19 mouse cellular contexts compared by ENCODE assay signal in genomic region chr1:31094792-31095191, GRCm38 (mm10).
DNase-seq lines count a peak whose midpoint lies in the region; ATAC-seq and TF ChIP-seq lines count a peak whose summit lies in the region.
"Had no signal": no experiment of that assay in that cellular context is flagged by ENCODE, and none has a peak within 500 bp of the region (broad histone marks: within the 10 kb centered on the region; RNA-seq: fewer than 3 reads in every experiment).

No protein-coding gene starts in this region.

- H3K27me3 ChIP-seq in Patski = no peaks in the 10 kb centered on the region
- H3K27me3 ChIP-seq in liver, embryonic 11.5 days (replicated peaks; ENCODE audit: control insufficient read depth, insufficient read depth, low read length) = no peaks in the 10 kb centered on the region
- no peaks in the 10 kb centered on the region for H3K27me3 ChIP-seq in small intestine, adult 2 months (ENCODE audit: control insufficient read depth, insufficient read depth, low read length)
- no peaks in the 10 kb centered on the region for H3K27me3 ChIP-seq in midbrain, postnatal 0 days (ENCODE audit: insufficient read depth, low read length)
- no peaks in the 10 kb centered on the region for H3K27me3 ChIP-seq in hindbrain, embryonic 14.5 days (ENCODE audit: control insufficient read depth, insufficient read depth, low read length)
- H3K27me3 ChIP-seq in cerebellum, adult 2 months (ENCODE audit: control insufficient read depth, insufficient read depth, low read length) = no peaks in the 10 kb centered on the region

- H3K9ac ChIP-seq in liver, embryonic 11.5 days (ENCODE audit: low read depth, low read length) = no peak overlapping the region
- no peak overlapping the region for H3K9ac ChIP-seq in midbrain, postnatal 0 days (replicated peaks; ENCODE audit: low read length, poor library complexity, severe bottlenecking)
- no peak overlapping the region for H3K9ac ChIP-seq in hindbrain, embryonic 14.5 days

- H3K4me2 ChIP-seq in liver, embryonic 11.5 days = no peak overlapping the region
- H3K4me2 ChIP-seq in midbrain, postnatal 0 days (ENCODE audit: low read depth, low read length, poor library complexity, severe bottlenecking) = no peak overlapping the region
- no peak overlapping the region for H3K4me2 ChIP-seq in hindbrain, embryonic 14.5 days (replicated peaks)
- H3K4me2 ChIP-seq: heart, embryonic 11.5 days had no signal

- in situ Hi-C loops in Patski (cut with MboI; ENCODE audit: low pct_unique_long_range_greater_than_20kb) = no loop called here

- CTCF ChIA-PET in Patski (lab: Charles Lee) = interaction anchor here (1.5 kb wide), 1 partner anchor 22 kb away, joined by 4 read pairs; no protein-coding TSS in a partner anchor

- H3K9me3 ChIP-seq in liver, embryonic 11.5 days (ENCODE audit: control insufficient read depth, low read length) = no peaks in the 10 kb centered on the region
- H3K9me3 ChIP-seq in midbrain, postnatal 0 days (ENCODE audit: low read length) = no peaks in the 10 kb centered on the region
- H3K9me3 ChIP-seq in hindbrain, embryonic 14.5 days (ENCODE audit: control insufficient read depth, low read length) = no peaks in the 10 kb centered on the region
- H3K9me3 ChIP-seq: limb, embryonic 10.5 days; midbrain, embryonic 10.5 days had no signal

- TF ChIP-seq CTCF in Patski (IDR thresholded peaks at IDR 0.05) = no peak
- TF ChIP-seq CTCF in small intestine, adult 2 months (IDR thresholded peaks at IDR 0.05; ENCODE audit: extremely low read depth, insufficient read length, insufficient replicate concordance, low read depth, low read length) = no peak
- no peak for TF ChIP-seq CTCF in midbrain, postnatal 0 days (IDR thresholded peaks at IDR 0.05)
- no peak for TF ChIP-seq CTCF in cerebellum, adult 2 months (IDR thresholded peaks at IDR 0.05; ENCODE audit: borderline replicate concordance, insufficient read depth, low read depth, low read length)

- whole genome bisulfite sequencing in liver, embryonic 11.5 days = 77% methylated on average over 3 of the region's 3 CpGs
- 18% methylated on average over 3 of the region's 3 CpGs for WGBS in small intestine, adult 2 months
- WGBS in midbrain, postnatal 0 days = 85% methylated on average over 3 of the region's 3 CpGs
- 89% methylated on average over 3 of the region's 3 CpGs for WGBS in hindbrain, embryonic 14.5 days
- 91% methylated on average over 3 of the region's 3 CpGs for WGBS in cerebellum, adult 2 months

- ATAC-seq in Patski = peak; percentile 55
- ATAC-seq in liver, embryonic 11.5 days (replicated peaks; ENCODE audit: low FRiP score) = peak; percentile 43; the same call in 1 of the 2 replicates
- ATAC-seq in midbrain, postnatal 0 days (ENCODE audit: low FRiP score) = no peak
- no peak for ATAC-seq in hindbrain, embryonic 14.5 days (ENCODE audit: low FRiP score)
- ATAC-seq: forebrain, embryonic 16.5 days had no signal

- H3K4me1 ChIP-seq in liver, embryonic 11.5 days (replicated peaks; ENCODE audit: control insufficient read depth, insufficient read depth, low read length) = no peaks in the 10 kb centered on the region
- H3K4me1 ChIP-seq in small intestine, adult 2 months (ENCODE audit: control insufficient read depth, insufficient read depth, insufficient read length, low read length) = peaks cover 5% of the 10 kb centered on the region
- no peaks in the 10 kb centered on the region for H3K4me1 ChIP-seq in midbrain, postnatal 0 days (ENCODE audit: insufficient read depth, low read length)
- no peaks in the 10 kb centered on the region for H3K4me1 ChIP-seq in hindbrain, embryonic 14.5 days (replicated peaks; ENCODE audit: control insufficient read depth, insufficient read depth, low read length)
- no peaks in the 10 kb centered on the region for H3K4me1 ChIP-seq in cerebellum, adult 2 months (ENCODE audit: control insufficient read depth, insufficient read depth, low read length)
- H3K4me1 ChIP-seq: midbrain, embryonic 10.5 days had no signal

- H3K36me3 ChIP-seq in liver, embryonic 11.5 days (ENCODE audit: control insufficient read depth, insufficient read depth, low read length) = no peaks in the 10 kb centered on the region
- H3K36me3 ChIP-seq in small intestine, adult 2 months (ENCODE audit: control insufficient read depth, insufficient read depth, low read length) = no peaks in the 10 kb centered on the region
- H3K36me3 ChIP-seq in midbrain, postnatal 0 days (ENCODE audit: insufficient read depth, low read length) = no peaks in the 10 kb centered on the region
- H3K36me3 ChIP-seq in hindbrain, embryonic 14.5 days (replicated peaks; ENCODE audit: control insufficient read depth, insufficient read depth) = no peaks in the 10 kb centered on the region
- H3K36me3 ChIP-seq: limb, embryonic 10.5 days; midbrain, embryonic 10.5 days had no signal

- POLR2A ChIA-PET in Patski (lab: Charles Lee) = no interaction called here

- peak; percentile 33 for DNase-seq in Muller cell, postnatal 12 days (ENCODE audit: inconsistent ontology term)
- DNase-seq in Patski (ENCODE audit: low read depth, low spot score) = no peak
- DNase-seq in liver, embryonic 11.5 days (ENCODE audit: low spot score) = no peak
- DNase-seq in midbrain, postnatal 0 days (ENCODE audit: low spot score) = no peak
- no peak for DNase-seq in hindbrain, embryonic 14.5 days (ENCODE audit: low spot score)
- DNase-seq in cerebellum, adult 2 months = no peak
- DNase-seq: adrenal gland, adult 8-10 months; cerebellum, adult 9-11 months; embryo, embryonic 11 days; heart, postnatal 10 days; layer of hippocampus, postnatal 36 days; retina, postnatal 1 day; thymus, postnatal 25 days had no signal

- no peak overlapping the region for H3K4me3 ChIP-seq in liver, embryonic 11.5 days (ENCODE audit: low read depth, low read length)
- no peak overlapping the region for H3K4me3 ChIP-seq in small intestine, adult 2 months (ENCODE audit: low read depth, low read length)
- no peak overlapping the region for H3K4me3 ChIP-seq in midbrain, postnatal 0 days (ENCODE audit: low read depth, low read length)
- no peak overlapping the region for H3K4me3 ChIP-seq in hindbrain, embryonic 14.5 days (replicated peaks; ENCODE audit: low read length)
- no peak overlapping the region for H3K4me3 ChIP-seq in cerebellum, adult 2 months (replicated peaks; ENCODE audit: insufficient read depth, low read depth, low read length)
- H3K4me3 ChIP-seq: limb, embryonic 10.5 days; midbrain, embryonic 10.5 days had no signal

- no peak overlapping the region for H3K27ac ChIP-seq in liver, embryonic 11.5 days (ENCODE audit: low read depth, low read length)
- H3K27ac ChIP-seq in small intestine, adult 2 months (ENCODE audit: insufficient read depth, low read depth, low read length) = peak overlapping the region; percentile 22; the same call in 1 of the 2 replicates
- H3K27ac ChIP-seq in midbrain, postnatal 0 days (ENCODE audit: low read depth, low read length) = no peak overlapping the region
- no peak overlapping the region for H3K27ac ChIP-seq in hindbrain, embryonic 14.5 days
- no peak overlapping the region for H3K27ac ChIP-seq in cerebellum, adult 2 months (ENCODE audit: insufficient read depth, low read length)
- H3K27ac ChIP-seq: limb, embryonic 10.5 days; macrophage; midbrain, embryonic 10.5 days had no signal

- TF ChIP-seq POLR2A in small intestine, adult 2 months (IDR thresholded peaks at IDR 0.05; ENCODE audit: low read depth, low read length) = no peak
- no peak for TF ChIP-seq POLR2A in cerebellum, adult 2 months (IDR thresholded peaks at IDR 0.05; ENCODE audit: borderline replicate concordance, insufficient read depth, low read length)

Comparison
In these comparisons a context has a peak if more than half of its experiments do, and no peak if none do; other contexts are left out.
1. ATAC-seq: peak in Patski (single experiment) and liver, embryonic 11.5 days (single experiment); none in midbrain, postnatal 0 days (single experiment) and hindbrain, embryonic 14.5 days (single experiment).